Mouse (Mus musculus) heart, embryonic 11.5 days (tissue): ENCODE results near the gene St6galnac3. TPM values are rescaled to one million over a fixed set of nuclear protein-coding genes. Genes with fewer than 3 reads are reported as not detected.

Source experiments
- ATAC-seq: fragments of 200-750 bp; cut with Nextera tagmentation; replicated peaks from 2 replicates; pipeline ENCODE4 v1.8.0; 2017; ENCODE audit warnings: moderate library complexity; ENCODE audit not compliant: insufficient number of reproducible peaks, low FRiP score, low TSS enrichment
- H3K27ac ChIP-seq: fragments of 300-500 bp; sonication (generic); 2 replicates; pipeline ENCODE4 v1.5.1; 2014; ENCODE audit warnings: mild to moderate bottlenecking, low read depth, low read length
- H3K27me3 ChIP-seq: fragments of 300-500 bp; sonication (generic); 2 replicates; pipeline ENCODE4 v1.6.1; 2014; ENCODE audit warnings: mild to moderate bottlenecking, low read length, mixed read lengths; ENCODE audit not compliant: control insufficient read depth, insufficient read depth
- H3K36me3 ChIP-seq: fragments of 300-500 bp; sonication (generic); 2 replicates; pipeline ENCODE4 v1.6.1; 2014; ENCODE audit warnings: mild to moderate bottlenecking, low read length, moderate library complexity, mixed read lengths; ENCODE audit not compliant: control insufficient read depth, insufficient read depth
- H3K4me1 ChIP-seq: fragments of 300-500 bp; sonication (generic); 2 replicates; pipeline ENCODE4 v1.6.1; 2014; ENCODE audit warnings: low read length; ENCODE audit not compliant: control insufficient read depth, insufficient read depth
- H3K4me2 ChIP-seq: fragments of 300-500 bp; sonication (generic); 2 replicates; pipeline ENCODE4 v1.6.1; 2014; ENCODE audit warnings: mild to moderate bottlenecking, moderate library complexity
- H3K4me3 ChIP-seq: fragments of 300-500 bp; sonication (generic); 2 replicates; pipeline ENCODE4 v1.5.1; 2014; ENCODE audit warnings: low read depth, low read length
- H3K9ac ChIP-seq: fragments of 300-500 bp; sonication (generic); 2 replicates; pipeline ENCODE4 v1.6.1; 2014; ENCODE audit warnings: mild to moderate bottlenecking, low read depth, low read length, moderate library complexity
- H3K9me3 ChIP-seq: fragments of 300-500 bp; sonication (generic); replicated peaks from 2 replicates; pipeline ENCODE4 v1.6.1; 2016; ENCODE audit warnings: low read length; ENCODE audit not compliant: control insufficient read depth
- WGBS: fragments of 180-500 bp; shearing (Covaris S2); extraction: QIAGEN DNeasy Blood & Tissue Kit; methylation state at CpG from one replicate; pipeline ENCODE4 v1.1.7; 2014; ENCODE audit not compliant: insufficient replicate concordance; 5-methylcytosine and 5-hydroxymethylcytosine counted together
- polyA plus RNA-seq: library from polyadenylated mRNA; unstranded; fragments of >200 nt; fragmentation: Nextera tagmentation; extraction: Ambion mirVana; gene quantifications from 2 replicates; pipeline ENCODE4 v1.2.1, GENCODE M21; 2014

Gene St6galnac3
- polyA plus RNA-seq, 1 experiment from 2014 or later, result 29.6 TPM

- 84% methylated on average over 10 of the region's 10 CpGs for WGBS
- Histone ChIP-seq H3K27ac (no peak overlapping the region), H3K4me2 (no peak overlapping the region), H3K36me3 (no peaks in the 10 kb centered on the region), H3K27me3 (no peaks in the 10 kb centered on the region), H3K4me3 (no peak overlapping the region), H3K9ac (no peak overlapping the region), H3K9me3 (no peaks in the 10 kb centered on the region), H3K4me1 (peaks cover 6% of the 10 kb centered on the region; the same call in 1 of the 2 replicates)
- no peak for ATAC-seq
These were observed 375.0 kb downstream of the St6galnac3 start for GRCm38 (mm10) chr3:153349981-153350380.

GRCm38 (mm10) chr3:153348797-153349465 is 376.0 kb downstream of the St6galnac3 start:
- no peak for ATAC-seq
- Histone ChIP-seq H3K27me3 (no peaks in the 10 kb centered on the region), H3K27ac (no peak overlapping the region), H3K9me3 (no peaks in the 10 kb centered on the region), H3K9ac (no peak overlapping the region), H3K36me3 (no peaks in the 10 kb centered on the region), H3K4me2 (no peak overlapping the region), H3K4me1 (0 out of 2 replicates have a peak, but pooled peaks cover 3% of the 10 kb centered on the region), H3K4me3 (no peak overlapping the region)
- WGBS, result 84% methylated on average over 9 of the region's 9 CpGs

- Histone ChIP-seq H3K4me2 (no peak overlapping the region), H3K4me1 (0 out of 2 replicates have a peak, but pooled peaks cover 3% of the 10 kb centered on the region), H3K27me3 (no peaks in the 10 kb centered on the region), H3K36me3 (no peaks in the 10 kb centered on the region), H3K27ac (no peak overlapping the region), H3K4me3 (no peak overlapping the region), H3K9ac (no peak overlapping the region), H3K9me3 (no peaks in the 10 kb centered on the region)
- ATAC-seq, result no peak
- WGBS, result 81% methylated on average over 5 of the region's 5 CpGs
These were observed 380.0 kb downstream of the St6galnac3 start for GRCm38 (mm10) chr3:153344979-153345378.

- H3K4me3 ChIP-seq, result no peak overlapping the region
- H3K36me3 ChIP-seq, result no peaks in the 10 kb centered on the region
- H3K4me2 ChIP-seq, result no peak overlapping the region
- 68% methylated on average over 2 of the region's 2 CpGs for WGBS
- no peaks in the 10 kb centered on the region for H3K9me3 ChIP-seq
- ATAC-seq, result no peak
- no peak overlapping the region for H3K27ac ChIP-seq
- no peak overlapping the region for H3K9ac ChIP-seq
- no peaks in the 10 kb centered on the region for H3K27me3 ChIP-seq
- H3K4me1 ChIP-seq, result no peaks in the 10 kb centered on the region
These were observed 385.0 kb downstream of the St6galnac3 start for GRCm38 (mm10) chr3:153339940-153340339.

- Histone ChIP-seq H3K4me1 (no peaks in the 10 kb centered on the region), H3K27ac (no peak overlapping the region), H3K27me3 (no peaks in the 10 kb centered on the region), H3K36me3 (no peaks in the 10 kb centered on the region), H3K9ac (no peak overlapping the region), H3K9me3 (no peaks in the 10 kb centered on the region), H3K4me2 (no peak overlapping the region), H3K4me3 (no peak overlapping the region)
- ATAC-seq, result no peak
- WGBS, result 72% methylated on average over 12 of the region's 12 CpGs
These were observed 385.9 kb downstream of the St6galnac3 start for GRCm38 (mm10) chr3:153339091-153339490.

- no peak overlapping the region for H3K9ac ChIP-seq
- H3K9me3 ChIP-seq, result no peaks in the 10 kb centered on the region
- H3K4me1 ChIP-seq, result no peaks in the 10 kb centered on the region
- no peaks in the 10 kb centered on the region for H3K27me3 ChIP-seq
- H3K27ac ChIP-seq, result no peak overlapping the region
- WGBS, result 70% methylated on average over 3 of the region's 3 CpGs
- no peaks in the 10 kb centered on the region for H3K36me3 ChIP-seq
- no peak for ATAC-seq
- H3K4me3 ChIP-seq, result no peak overlapping the region
- H3K4me2 ChIP-seq, result no peak overlapping the region
These were observed 387.2 kb downstream of the St6galnac3 start for GRCm38 (mm10) chr3:153337779-153338178.

GRCm38 (mm10) chr3:153337221-153337620 is 387.8 kb downstream of the St6galnac3 start:
- no peaks in the 10 kb centered on the region for H3K27me3 ChIP-seq
- H3K4me1 ChIP-seq, result no peaks in the 10 kb centered on the region
- no peak overlapping the region for H3K9ac ChIP-seq
- no peak for ATAC-seq
- WGBS, result 75% methylated on average over 2 of the region's 2 CpGs
- no peak overlapping the region for H3K4me2 ChIP-seq
- H3K4me3 ChIP-seq, result no peak overlapping the region
- no peak overlapping the region for H3K27ac ChIP-seq
- no peaks in the 10 kb centered on the region for H3K9me3 ChIP-seq
- H3K36me3 ChIP-seq, result no peaks in the 10 kb centered on the region

- Histone ChIP-seq H3K36me3 (no peaks in the 10 kb centered on the region), H3K9me3 (no peaks in the 10 kb centered on the region), H3K9ac (no peak overlapping the region), H3K4me3 (no peak overlapping the region), H3K27ac (no peak overlapping the region), H3K4me1 (no peaks in the 10 kb centered on the region), H3K27me3 (no peaks in the 10 kb centered on the region), H3K4me2 (no peak overlapping the region)
- 51% methylated on average over 5 of the region's 5 CpGs for WGBS
- no peak for ATAC-seq
These were observed 390.7 kb downstream of the St6galnac3 start for GRCm38 (mm10) chr3:153334152-153334825.

GRCm38 (mm10) chr3:153324307-153324706 is 400.7 kb downstream of the St6galnac3 start:
- Histone ChIP-seq H3K9me3 (no peaks in the 10 kb centered on the region), H3K36me3 (no peaks in the 10 kb centered on the region), H3K4me1 (no peaks in the 10 kb centered on the region), H3K27ac (no peak overlapping the region), H3K9ac (no peak overlapping the region), H3K4me2 (no peak overlapping the region), H3K4me3 (no peak overlapping the region), H3K27me3 (no peaks in the 10 kb centered on the region)
- no peak for ATAC-seq
- 65% methylated on average over 3 of the region's 3 CpGs for WGBS
